Mouse (Mus musculus): ENCODE measurements around the gene Jade1. TPM values are rescaled to one million over a fixed set of nuclear protein-coding genes. Genes with fewer than 3 reads are reported as not detected.

Jade1 gene
- total and polyA plus RNA-seq, 2 experiments from 2014 or later, result 13.9 to 16.8 TPM

- DNase-seq (ENCODE audit: low spot score) (no peak), ATAC-seq (ENCODE audit: insufficient read depth, low read depth) (no peak)
- Histone ChIP-seq H3K9ac (replicated peaks; ENCODE audit: low read depth, low read length) (no peak overlapping the region), H3K27me3 (ENCODE audit: control insufficient read depth, insufficient read depth, low read length) (no peaks in the 10 kb centered on the region), H3K4me2 (ENCODE audit: low read depth, low read length) (no peak overlapping the region), H3K4me3 (ENCODE audit: low read depth, low read length) (no peak overlapping the region), H3K9me3 (replicated peaks; ENCODE audit: control insufficient read depth, low read length) (no peaks in the 10 kb centered on the region), H3K36me3 (replicated peaks; ENCODE audit: control insufficient read depth, insufficient read depth, low read length) (no peaks in the 10 kb centered on the region), H3K4me1 (ENCODE audit: control insufficient read depth, insufficient read depth) (no peaks in the 10 kb centered on the region), H3K27ac (ENCODE audit: low read depth) (no peak overlapping the region)
- no peak for TF ChIP-seq EP300 (IDR thresholded peaks at IDR 0.05; ENCODE audit: low read depth)
- no peak for TF ChIP-seq CTCF (IDR thresholded peaks at IDR 0.05; ENCODE audit: low read depth)
- 84% methylated on average over 11 of the region's 11 CpGs for WGBS
These were observed 40.7 kb upstream of the Jade1 start for GRCm38 (mm10) chr3:41514683-41515305.

DNA sequence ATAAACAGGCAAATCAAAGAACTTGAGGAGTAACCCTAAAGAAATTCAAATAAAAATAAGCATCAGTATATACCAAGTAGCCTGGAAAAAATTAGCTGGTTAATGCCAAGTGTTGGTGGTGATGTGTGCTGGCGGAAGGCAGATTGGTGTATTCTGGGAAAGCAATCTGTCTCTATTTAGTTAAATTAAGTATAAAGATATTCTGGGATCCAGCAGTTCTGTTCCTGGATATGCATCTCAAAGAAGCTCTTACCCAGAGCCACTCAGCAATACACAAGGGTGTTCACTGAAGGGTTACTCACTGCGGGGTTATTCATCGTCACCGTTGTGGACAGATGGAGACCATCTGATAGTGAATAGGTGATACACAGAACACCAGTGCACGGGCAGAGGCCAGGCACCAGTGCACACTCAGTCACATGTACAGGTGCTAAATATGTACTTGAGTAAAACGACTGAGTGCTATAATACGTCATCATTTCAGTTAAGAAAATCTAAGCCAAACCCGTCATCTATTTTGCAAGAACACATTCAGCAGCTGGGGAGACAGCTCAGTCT, 38.5 kb upstream of the Jade1 start:
- no peak overlapping the region for H3K4me3 ChIP-seq (ENCODE audit: low read depth, low read length)
- peaks cover 8% of the 10 kb centered on the region for H3K4me1 ChIP-seq (ENCODE audit: control insufficient read depth, insufficient read depth)
- H3K9me3 ChIP-seq (replicated peaks; ENCODE audit: control insufficient read depth, low read length), result no peaks in the 10 kb centered on the region
- 55% methylated on average over 8 of the region's 8 CpGs for WGBS
- no peak overlapping the region for H3K27ac ChIP-seq (ENCODE audit: low read depth)
- no peaks in the 10 kb centered on the region for H3K27me3 ChIP-seq (ENCODE audit: control insufficient read depth, insufficient read depth, low read length)
- H3K9ac ChIP-seq (replicated peaks; ENCODE audit: low read depth, low read length), result no peak overlapping the region
- TF ChIP-seq CTCF (IDR thresholded peaks at IDR 0.05; ENCODE audit: low read depth), result no peak
- TF ChIP-seq EP300 (IDR thresholded peaks at IDR 0.05; ENCODE audit: low read depth), result no peak
- no peak for ATAC-seq (ENCODE audit: insufficient read depth, low read depth)
- no peak for DNase-seq (ENCODE audit: low spot score)
- H3K4me2 ChIP-seq (ENCODE audit: low read depth, low read length), result no peak overlapping the region
- H3K36me3 ChIP-seq (replicated peaks; ENCODE audit: control insufficient read depth, insufficient read depth, low read length), result no peaks in the 10 kb centered on the region

GRCm38 (mm10) chr3:41520925-41521324, 34.6 kb upstream of the Jade1 start:
- Histone ChIP-seq H3K9ac (replicated peaks; ENCODE audit: low read depth, low read length) (no peak overlapping the region), H3K36me3 (replicated peaks; ENCODE audit: control insufficient read depth, insufficient read depth, low read length) (no peaks in the 10 kb centered on the region), H3K4me1 (ENCODE audit: control insufficient read depth, insufficient read depth) (peaks cover 15% of the 10 kb centered on the region), H3K27ac (ENCODE audit: low read depth) (no peak overlapping the region), H3K27me3 (ENCODE audit: control insufficient read depth, insufficient read depth, low read length) (no peaks in the 10 kb centered on the region), H3K9me3 (replicated peaks; ENCODE audit: control insufficient read depth, low read length) (0 out of 2 replicates have a peak, but pooled peaks cover 5% of the 10 kb centered on the region), H3K4me2 (ENCODE audit: low read depth, low read length) (no peak overlapping the region), H3K4me3 (ENCODE audit: low read depth, low read length) (no peak overlapping the region)
- no peak for DNase-seq (ENCODE audit: low spot score)
- 94% methylated on average over 4 of the region's 4 CpGs for WGBS
- TF ChIP-seq EP300 (IDR thresholded peaks at IDR 0.05; ENCODE audit: low read depth) (no peak), CTCF (IDR thresholded peaks at IDR 0.05; ENCODE audit: low read depth) (no peak)
- ATAC-seq (ENCODE audit: insufficient read depth, low read depth), result no peak

DNA sequence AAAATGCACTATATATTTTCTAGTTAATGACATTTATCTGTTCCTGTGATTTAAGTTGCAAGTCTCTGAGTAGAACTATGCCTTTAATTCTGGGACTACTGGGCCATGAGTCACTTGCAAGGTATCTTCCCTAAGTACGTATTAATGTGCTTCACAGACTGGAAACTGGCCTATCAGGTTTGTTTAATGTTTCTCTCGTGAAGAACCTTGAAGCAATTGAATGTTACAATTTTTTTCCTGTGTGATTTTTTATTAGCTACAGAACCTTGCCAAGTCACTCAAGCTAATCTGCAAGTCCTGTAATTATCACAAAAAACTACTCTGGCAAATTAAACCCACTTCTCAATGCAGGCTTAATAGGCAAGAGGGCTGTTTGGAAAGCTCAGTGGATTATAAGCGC, 33.8 kb upstream of the Jade1 start:
- H3K9ac ChIP-seq (replicated peaks; ENCODE audit: low read depth, low read length), result no peak overlapping the region
- 0 out of 2 replicates have a peak overlapping the region, but pooled peaks have one; percentile 5 for H3K27ac ChIP-seq (ENCODE audit: low read depth)
- peaks cover 15% of the 10 kb centered on the region for H3K4me1 ChIP-seq (ENCODE audit: control insufficient read depth, insufficient read depth)
- DNase-seq (ENCODE audit: low spot score), result peak; percentile 17
- no peak overlapping the region for H3K4me3 ChIP-seq (ENCODE audit: low read depth, low read length)
- peak overlapping the region; percentile 56 for H3K4me2 ChIP-seq (ENCODE audit: low read depth, low read length)
- no peaks in the 10 kb centered on the region for H3K36me3 ChIP-seq (replicated peaks; ENCODE audit: control insufficient read depth, insufficient read depth, low read length)
- ATAC-seq (ENCODE audit: insufficient read depth, low read depth), result no peak
- no peaks in the 10 kb centered on the region for H3K27me3 ChIP-seq (ENCODE audit: control insufficient read depth, insufficient read depth, low read length)
- H3K9me3 ChIP-seq (replicated peaks; ENCODE audit: control insufficient read depth, low read length), result 0 out of 2 replicates have a peak, but pooled peaks cover 5% of the 10 kb centered on the region
- no peak for TF ChIP-seq CTCF (IDR thresholded peaks at IDR 0.05; ENCODE audit: low read depth)
- TF ChIP-seq EP300 (IDR thresholded peaks at IDR 0.05; ENCODE audit: low read depth), result no peak
- 41% methylated on average over 3 of the region's 3 CpGs for WGBS

- WGBS, result 15% methylated on average over 18 of the region's 18 CpGs
- H3K27ac ChIP-seq (ENCODE audit: low read depth), result peak overlapping the region; percentile 5; the same call in 1 of the 2 replicates
- peak; percentile 55 for DNase-seq (ENCODE audit: low spot score)
- H3K9me3 ChIP-seq (replicated peaks; ENCODE audit: control insufficient read depth, low read length), result 0 out of 2 replicates have a peak, but pooled peaks cover 5% of the 10 kb centered on the region
- peak; percentile 71 for ATAC-seq (ENCODE audit: insufficient read depth, low read depth)
- peaks cover 15% of the 10 kb centered on the region for H3K4me1 ChIP-seq (ENCODE audit: control insufficient read depth, insufficient read depth)
- H3K4me3 ChIP-seq (ENCODE audit: low read depth, low read length), result peak overlapping the region; percentile 28
- no peaks in the 10 kb centered on the region for H3K36me3 ChIP-seq (replicated peaks; ENCODE audit: control insufficient read depth, insufficient read depth, low read length)
- no peak for TF ChIP-seq EP300 (IDR thresholded peaks at IDR 0.05; ENCODE audit: low read depth)
- H3K4me2 ChIP-seq (ENCODE audit: low read depth, low read length), result peak overlapping the region; percentile 56
- H3K9ac ChIP-seq (replicated peaks; ENCODE audit: low read depth, low read length), result peak overlapping the region; percentile 29; the same call in 1 of the 2 replicates
- H3K27me3 ChIP-seq (ENCODE audit: control insufficient read depth, insufficient read depth, low read length), result no peaks in the 10 kb centered on the region
These were observed 33.1 kb upstream of the Jade1 start for GRCm38 (mm10) chr3:41522226-41523005.

All from heart, postnatal 0 days (tissue).